Mouse (Mus musculus) gonadal fat pad, adult 2 months (tissue): ENCODE data around the gene Adgrg6. TPM values are rescaled to one million over a fixed set of nuclear protein-coding genes. Genes with fewer than 3 reads are reported as not detected.

Experiments
- DNase-seq: peaks from one replicate; pipeline ENCODE4 v3.0.0-alpha.2; 2012; ENCODE audit warnings: low read depth
- polyA plus RNA-seq: library from polyadenylated mRNA; depleted of rRNA; stranded (reverse); fragments of >200 nt; gene quantifications from 2 replicates; pipeline ENCODE4 v1.2.3, GENCODE M21; 2012

Gene Adgrg6
- polyA plus RNA-seq, 1 experiment: 5.6 TPM

GRCm38 (mm10) chr10:14491838-14492237, 53.6 kb downstream of the Adgrg6 start:
- DNase-seq: peak; percentile 14

DNA sequence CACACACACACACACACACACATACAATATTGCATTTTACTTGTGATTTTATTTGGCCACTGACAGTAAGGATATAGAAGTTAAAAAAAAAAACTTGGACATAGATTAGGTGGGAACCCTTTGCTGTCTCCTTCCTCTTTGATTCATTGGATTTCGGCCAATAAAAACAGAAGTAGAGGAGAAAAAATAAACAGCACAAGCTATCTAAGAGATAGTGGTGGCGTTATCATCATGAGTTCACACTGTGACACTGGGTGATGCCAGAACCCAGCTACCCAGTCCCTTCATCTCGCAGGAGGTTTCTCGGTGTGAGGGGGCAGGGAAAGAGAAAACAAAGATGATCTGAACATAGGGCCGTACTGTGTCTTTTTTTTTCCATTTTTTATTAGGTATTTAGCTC, 62.2 kb downstream of the Adgrg6 start:
- DNase-seq: no peak

- DNase-seq: no peak
These were observed 63.0 kb downstream of the Adgrg6 start for GRCm38 (mm10) chr10:14482483-14482882.

- no peak for DNase-seq
These were observed 64.5 kb downstream of the Adgrg6 start for GRCm38 (mm10) chr10:14480928-14481327.

GRCm38 (mm10) chr10:14476393-14476792, 69.1 kb downstream of the Adgrg6 start:
- DNase-seq: no peak

DNA sequence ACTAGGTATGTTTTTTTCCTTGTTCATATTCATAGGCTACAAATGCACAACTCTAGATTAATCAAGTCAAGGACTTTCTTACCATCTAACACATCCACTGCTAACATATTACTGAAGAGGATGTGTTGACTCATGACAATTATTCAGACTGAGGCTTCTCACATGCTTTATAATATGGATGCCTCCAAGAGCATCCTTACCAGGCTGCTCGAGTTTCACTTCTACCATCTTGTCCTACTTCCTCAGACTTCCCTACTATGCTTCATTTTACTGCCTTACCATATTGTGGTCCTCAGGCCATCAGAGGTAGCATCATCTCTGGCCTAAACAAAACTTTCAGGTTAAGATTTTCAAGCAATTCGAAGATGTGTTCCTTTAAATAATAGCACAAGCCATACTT, 69.8 kb downstream of the Adgrg6 start:
- no peak for DNase-seq

GRCm38 (mm10) chr10:14474541-14475305, 70.7 kb downstream of the Adgrg6 start:
- DNase-seq: no peak

GRCm38 (mm10) chr10:14471039-14471550, 74.4 kb downstream of the Adgrg6 start:
- no peak for DNase-seq

DNA sequence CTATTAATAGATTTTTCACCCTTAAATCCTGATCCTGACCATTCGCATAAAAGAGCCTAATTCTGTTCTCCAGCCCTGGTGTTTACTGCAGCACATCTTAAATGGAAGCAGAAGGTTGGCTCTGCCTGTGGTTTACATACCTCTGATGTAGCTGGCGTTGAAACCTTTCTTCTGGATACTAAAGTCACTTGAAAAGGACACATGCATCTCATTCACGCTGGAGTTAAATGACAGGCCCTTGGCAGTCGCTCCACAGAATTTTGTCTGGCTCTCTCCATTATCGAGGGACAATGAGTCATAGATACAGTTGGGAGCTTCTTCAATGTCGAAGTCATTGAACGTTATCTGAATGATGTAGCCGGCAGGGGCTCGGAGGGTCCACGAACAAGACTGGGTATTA, 76.8 kb downstream of the Adgrg6 start:
- no peak for DNase-seq

- DNase-seq: no peak
These were observed 81.5 kb downstream of the Adgrg6 start for GRCm38 (mm10) chr10:14463796-14464511.

GRCm38 (mm10) chr10:14460933-14461514, 84.4 kb downstream of the Adgrg6 start:
- no peak for DNase-seq

DNA sequence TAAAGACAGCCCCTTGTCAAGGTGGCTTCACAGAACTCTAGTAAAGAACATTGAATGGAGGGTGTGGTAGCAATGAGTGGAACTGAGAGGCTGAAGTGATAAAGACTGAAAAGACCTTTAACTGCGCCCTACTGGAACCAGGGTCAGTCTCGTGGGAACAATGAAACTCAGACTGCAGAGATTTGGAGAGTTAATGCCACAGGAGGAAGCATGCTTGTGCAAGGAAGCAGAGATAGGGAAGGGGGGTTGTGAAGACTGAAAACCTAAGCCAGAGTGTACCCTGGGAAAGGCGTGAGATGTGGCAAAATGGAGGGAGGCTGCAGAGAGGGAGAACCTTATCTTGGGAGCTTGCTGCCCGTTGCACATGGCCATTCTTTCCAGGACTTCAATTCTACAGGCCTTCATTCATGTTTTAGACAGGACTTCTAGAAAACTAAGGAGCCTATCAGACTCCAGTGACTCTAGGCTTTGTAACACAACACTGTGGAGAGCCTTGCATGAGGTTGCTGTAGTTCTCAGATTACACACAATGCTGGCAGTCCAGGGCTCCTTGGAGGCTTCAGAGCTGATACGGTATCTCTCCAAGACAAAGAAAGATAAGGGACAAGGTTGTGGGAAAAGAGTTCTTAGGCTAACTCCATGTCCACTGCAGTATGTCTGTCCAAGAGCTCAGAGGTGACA, 85.1 kb downstream of the Adgrg6 start:
- no peak for DNase-seq

GRCm38 (mm10) chr10:14459819-14460218, 85.6 kb downstream of the Adgrg6 start:
- no peak for DNase-seq

- DNase-seq: peak; percentile 80
These were observed 86.1 kb downstream of the Adgrg6 start for GRCm38 (mm10) chr10:14459330-14459729.

DNA sequence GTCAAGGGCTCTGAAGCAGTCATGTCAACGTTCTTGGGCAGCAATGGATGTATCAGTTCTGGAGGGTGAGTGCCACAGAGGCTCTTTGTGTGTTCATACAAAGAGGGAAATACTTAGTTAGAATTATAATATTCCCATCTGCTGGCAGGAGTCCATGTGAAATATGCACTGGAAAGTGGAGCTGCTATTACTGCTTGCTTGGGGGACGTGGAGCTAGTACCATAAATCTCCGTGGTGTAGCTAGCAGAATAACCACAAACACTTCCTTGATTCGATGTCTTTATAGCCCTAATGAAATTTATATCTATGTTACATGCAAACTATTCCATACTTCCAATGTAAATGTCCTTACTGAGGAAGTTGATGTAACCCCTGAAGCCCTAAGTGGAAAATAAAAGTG, 91.0 kb downstream of the Adgrg6 start:
- DNase-seq: no peak

- no peak for DNase-seq
These were observed 93.6 kb downstream of the Adgrg6 start for GRCm38 (mm10) chr10:14451811-14452210.

GRCm38 (mm10) chr10:14450073-14450472, 95.4 kb downstream of the Adgrg6 start:
- DNase-seq: no peak

DNA sequence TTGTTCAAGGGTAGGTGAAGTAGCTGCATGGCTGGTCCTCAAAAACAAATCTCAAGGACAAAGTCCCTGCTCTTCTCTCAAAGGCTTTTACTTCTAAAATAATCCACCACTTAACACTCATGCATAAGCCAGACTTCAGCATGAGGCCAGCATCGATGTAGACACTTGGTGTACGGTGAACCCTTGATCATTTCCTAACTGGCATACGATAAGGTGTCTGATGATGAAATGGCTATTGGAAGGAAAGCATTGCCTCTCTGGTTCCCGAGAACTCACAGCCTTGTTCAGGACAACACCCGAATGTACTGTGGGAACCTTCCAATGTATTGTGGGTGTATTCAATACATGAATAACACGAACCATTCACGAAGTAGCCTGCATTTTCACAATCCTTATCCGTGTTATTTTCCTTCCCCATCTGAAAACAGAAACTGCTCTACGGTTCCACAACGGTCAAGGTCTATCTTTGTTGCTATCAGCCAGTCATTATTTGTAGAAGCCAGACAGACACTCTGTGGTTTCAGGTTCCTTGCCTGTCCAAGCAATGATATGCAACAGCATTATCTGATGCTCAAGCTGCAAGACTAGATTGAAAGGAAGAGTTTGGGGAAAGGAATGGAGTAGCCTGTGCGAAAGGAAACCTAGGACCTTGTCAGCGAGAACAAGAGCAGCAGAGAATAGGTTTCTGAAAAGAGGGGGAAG, 99.7 kb downstream of the Adgrg6 start:
- no peak for DNase-seq

GRCm38 (mm10) chr10:14440860-14441579, 104.4 kb downstream of the Adgrg6 start:
- DNase-seq: peak; percentile 95

GRCm38 (mm10) chr10:14404070-14404469, 141.4 kb downstream of the Adgrg6 start:
- no peak for DNase-seq

- DNase-seq: peak; percentile 98
These were observed 143.7 kb downstream of the Adgrg6 start for GRCm38 (mm10) chr10:14401744-14402143.
